Mouse (Mus musculus): ENCODE measurements around the gene G0s2. TPM values are rescaled to one million over a fixed set of nuclear protein-coding genes. Genes with fewer than 3 reads are reported as not detected.
A peak's percentile ranks its signal among the peaks of the same experiment; 100 is the strongest.

The G0s2 gene
- polyA plus RNA-seq, 1 experiment from 2014 or later = 8.9 TPM

- no peak for ATAC-seq
These were observed 23.0 kb downstream of the G0s2 start for GRCm38 (mm10) chr1:193250026-193250425.

GRCm38 (mm10) chr1:193244235-193244634 is 28.8 kb downstream of the G0s2 start:
- 79% methylated on average over 6 of the region's 6 CpGs for WGBS
- ATAC-seq = no peak
- Histone ChIP-seq H3K4me2 (ENCODE audit: low read length) (no peak overlapping the region), H3K9me3 (ENCODE audit: control insufficient read depth, low read length) (no peaks in the 10 kb centered on the region), H3K27me3 (replicated peaks; ENCODE audit: control insufficient read depth, insufficient read depth, low read length) (no peaks in the 10 kb centered on the region), H3K4me3 (ENCODE audit: low read length) (no peak overlapping the region), H3K36me3 (ENCODE audit: control insufficient read depth, insufficient read depth, low read length) (no peaks in the 10 kb centered on the region), H3K9ac (ENCODE audit: low read depth, low read length) (no peak overlapping the region), H3K27ac (ENCODE audit: low read depth, low read length) (no peak overlapping the region), H3K4me1 (ENCODE audit: control insufficient read depth, insufficient read depth, low read depth, low read length) (no peaks in the 10 kb centered on the region)

More at GRCm38 (mm10) chr1:193250026-193250425, 23.0 kb downstream of the G0s2 start:
- 87% methylated on average over 2 of the region's 2 CpGs for WGBS
- H3K4me1 ChIP-seq (ENCODE audit: control insufficient read depth, insufficient read depth, low read depth, low read length) = no peaks in the 10 kb centered on the region
- no peak overlapping the region for H3K27ac ChIP-seq (ENCODE audit: low read depth, low read length)
- H3K4me2 ChIP-seq (ENCODE audit: low read length) = no peak overlapping the region
- no peaks in the 10 kb centered on the region for H3K9me3 ChIP-seq (ENCODE audit: control insufficient read depth, low read length)
- no peak overlapping the region for H3K9ac ChIP-seq (ENCODE audit: low read depth, low read length)
- H3K27me3 ChIP-seq (replicated peaks; ENCODE audit: control insufficient read depth, insufficient read depth, low read length) = no peaks in the 10 kb centered on the region
- no peak overlapping the region for H3K4me3 ChIP-seq (ENCODE audit: low read length)
- no peaks in the 10 kb centered on the region for H3K36me3 ChIP-seq (ENCODE audit: control insufficient read depth, insufficient read depth, low read length)

GRCm38 (mm10) chr1:193243571-193244193 is 29.3 kb downstream of the G0s2 start:
- Histone ChIP-seq H3K4me1 (ENCODE audit: control insufficient read depth, insufficient read depth, low read depth, low read length) (no peaks in the 10 kb centered on the region), H3K36me3 (ENCODE audit: control insufficient read depth, insufficient read depth, low read length) (no peaks in the 10 kb centered on the region), H3K4me2 (ENCODE audit: low read length) (no peak overlapping the region), H3K4me3 (ENCODE audit: low read length) (no peak overlapping the region), H3K9me3 (ENCODE audit: control insufficient read depth, low read length) (no peaks in the 10 kb centered on the region), H3K27me3 (replicated peaks; ENCODE audit: control insufficient read depth, insufficient read depth, low read length) (no peaks in the 10 kb centered on the region), H3K9ac (ENCODE audit: low read depth, low read length) (no peak overlapping the region), H3K27ac (ENCODE audit: low read depth, low read length) (no peak overlapping the region)
- WGBS = 41% methylated on average over 10 of the region's 10 CpGs
- ATAC-seq = no peak

- Histone ChIP-seq H3K27me3 (replicated peaks; ENCODE audit: control insufficient read depth, insufficient read depth, low read length) (no peaks in the 10 kb centered on the region), H3K9me3 (ENCODE audit: control insufficient read depth, low read length) (no peaks in the 10 kb centered on the region), H3K27ac (ENCODE audit: low read depth, low read length) (no peak overlapping the region), H3K36me3 (ENCODE audit: control insufficient read depth, insufficient read depth, low read length) (no peaks in the 10 kb centered on the region), H3K9ac (ENCODE audit: low read depth, low read length) (no peak overlapping the region), H3K4me3 (ENCODE audit: low read length) (no peak overlapping the region), H3K4me2 (ENCODE audit: low read length) (no peak overlapping the region), H3K4me1 (ENCODE audit: control insufficient read depth, insufficient read depth, low read depth, low read length) (no peaks in the 10 kb centered on the region)
- ATAC-seq = no peak
- WGBS = 64% methylated on average over 4 of the region's 4 CpGs
These were observed 30.2 kb downstream of the G0s2 start for GRCm38 (mm10) chr1:193242863-193243262.

- H3K4me1 ChIP-seq (ENCODE audit: control insufficient read depth, insufficient read depth, low read depth, low read length) = no peaks in the 10 kb centered on the region
- no peaks in the 10 kb centered on the region for H3K27me3 ChIP-seq (replicated peaks; ENCODE audit: control insufficient read depth, insufficient read depth, low read length)
- H3K4me3 ChIP-seq (ENCODE audit: low read length) = no peak overlapping the region
- 64% methylated on average over 8 of the region's 8 CpGs for WGBS
- no peak overlapping the region for H3K4me2 ChIP-seq (ENCODE audit: low read length)
- H3K27ac ChIP-seq (ENCODE audit: low read depth, low read length) = no peak overlapping the region
- ATAC-seq = peak; percentile 30; the same call in 1 of the 2 replicates
- H3K9ac ChIP-seq (ENCODE audit: low read depth, low read length) = no peak overlapping the region
- no peaks in the 10 kb centered on the region for H3K9me3 ChIP-seq (ENCODE audit: control insufficient read depth, low read length)
- H3K36me3 ChIP-seq (ENCODE audit: control insufficient read depth, insufficient read depth, low read length) = no peaks in the 10 kb centered on the region
These were observed 30.8 kb downstream of the G0s2 start for GRCm38 (mm10) chr1:193242238-193242637.

GRCm38 (mm10) chr1:193241436-193241835 is 31.6 kb downstream of the G0s2 start:
- Histone ChIP-seq H3K9me3 (ENCODE audit: control insufficient read depth, low read length) (no peaks in the 10 kb centered on the region), H3K4me1 (ENCODE audit: control insufficient read depth, insufficient read depth, low read depth, low read length) (no peaks in the 10 kb centered on the region), H3K27ac (ENCODE audit: low read depth, low read length) (no peak overlapping the region), H3K9ac (ENCODE audit: low read depth, low read length) (no peak overlapping the region), H3K27me3 (replicated peaks; ENCODE audit: control insufficient read depth, insufficient read depth, low read length) (no peaks in the 10 kb centered on the region), H3K36me3 (ENCODE audit: control insufficient read depth, insufficient read depth, low read length) (no peaks in the 10 kb centered on the region), H3K4me2 (ENCODE audit: low read length) (no peak overlapping the region), H3K4me3 (ENCODE audit: low read length) (no peak overlapping the region)
- 94% methylated on average over 4 of the region's 4 CpGs for WGBS
- ATAC-seq = no peak

DNA sequence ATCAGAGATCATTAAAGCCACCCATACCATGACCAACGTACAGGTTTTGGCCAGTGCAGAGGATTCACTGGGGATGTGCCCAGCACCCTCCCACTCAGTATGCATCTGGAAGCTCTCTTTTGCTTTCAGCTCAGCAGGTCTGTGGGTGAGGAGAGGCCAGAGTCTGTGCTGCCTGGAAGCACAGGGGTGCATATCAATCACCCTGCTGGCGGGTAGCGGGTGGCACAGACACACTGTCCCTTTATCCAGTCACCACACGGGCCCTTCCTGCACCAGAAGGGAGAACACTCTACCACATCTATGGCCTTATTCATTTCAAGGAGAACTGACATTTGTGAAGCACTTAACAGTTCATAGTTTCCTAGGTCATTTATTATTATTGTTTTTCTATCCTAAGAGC is 34.6 kb downstream of the G0s2 start:
- no peaks in the 10 kb centered on the region for H3K9me3 ChIP-seq (ENCODE audit: control insufficient read depth, low read length)
- no peak overlapping the region for H3K4me2 ChIP-seq (ENCODE audit: low read length)
- no peaks in the 10 kb centered on the region for H3K27me3 ChIP-seq (replicated peaks; ENCODE audit: control insufficient read depth, insufficient read depth, low read length)
- WGBS = 39% methylated on average over 4 of the region's 4 CpGs
- H3K36me3 ChIP-seq (ENCODE audit: control insufficient read depth, insufficient read depth, low read length) = no peaks in the 10 kb centered on the region
- H3K27ac ChIP-seq (ENCODE audit: low read depth, low read length) = no peak overlapping the region
- H3K9ac ChIP-seq (ENCODE audit: low read depth, low read length) = no peak overlapping the region
- no peak overlapping the region for H3K4me3 ChIP-seq (ENCODE audit: low read length)
- H3K4me1 ChIP-seq (ENCODE audit: control insufficient read depth, insufficient read depth, low read depth, low read length) = no peaks in the 10 kb centered on the region
- ATAC-seq = peak; percentile 82

- WGBS = 91% methylated on average over 7 of the region's 7 CpGs
These were observed 38.1 kb downstream of the G0s2 start for GRCm38 (mm10) chr1:193234930-193235329.

DNA sequence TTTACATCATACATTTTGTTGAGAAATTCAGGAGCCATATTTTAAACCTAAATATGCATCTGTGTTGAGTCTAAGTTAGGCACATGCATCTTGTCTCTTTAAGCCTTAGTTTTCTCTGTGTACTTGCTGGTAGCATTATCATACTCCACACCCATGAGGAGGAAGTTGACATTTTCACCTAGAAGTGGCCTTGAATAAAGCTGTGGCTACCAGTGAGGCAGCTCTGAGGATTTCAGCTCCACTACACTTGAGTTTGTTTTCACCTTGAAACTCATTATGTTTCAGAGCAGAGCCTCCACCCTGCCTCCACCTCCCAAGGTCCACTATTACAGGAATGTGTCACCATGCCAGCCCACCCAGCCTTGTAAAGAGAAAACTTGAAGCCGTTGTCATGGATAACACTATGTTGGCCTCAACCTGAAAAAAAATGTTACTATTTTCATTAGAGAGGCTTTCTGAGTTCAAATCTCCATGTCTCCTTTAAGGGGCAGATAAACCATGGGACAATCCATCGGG is 38.8 kb downstream of the G0s2 start:
- Histone ChIP-seq H3K9me3 (ENCODE audit: control insufficient read depth, low read length) (no peaks in the 10 kb centered on the region), H3K27ac (ENCODE audit: low read depth, low read length) (no peak overlapping the region), H3K4me3 (ENCODE audit: low read length) (no peak overlapping the region), H3K27me3 (replicated peaks; ENCODE audit: control insufficient read depth, insufficient read depth, low read length) (no peaks in the 10 kb centered on the region), H3K36me3 (ENCODE audit: control insufficient read depth, insufficient read depth, low read length) (no peaks in the 10 kb centered on the region), H3K4me2 (ENCODE audit: low read length) (no peak overlapping the region), H3K9ac (ENCODE audit: low read depth, low read length) (no peak overlapping the region), H3K4me1 (ENCODE audit: control insufficient read depth, insufficient read depth, low read depth, low read length) (no peaks in the 10 kb centered on the region)
- 98% methylated on average over 2 of the region's 2 CpGs for WGBS
- no peak for ATAC-seq

More at GRCm38 (mm10) chr1:193234930-193235329, 38.1 kb downstream of the G0s2 start:
- no peak overlapping the region for H3K4me2 ChIP-seq (ENCODE audit: low read length)
- no peak overlapping the region for H3K27ac ChIP-seq (ENCODE audit: low read depth, low read length)
- H3K4me1 ChIP-seq (ENCODE audit: control insufficient read depth, insufficient read depth, low read depth, low read length) = no peaks in the 10 kb centered on the region
- H3K27me3 ChIP-seq (replicated peaks; ENCODE audit: control insufficient read depth, insufficient read depth, low read length) = no peaks in the 10 kb centered on the region
- no peak for ATAC-seq
- H3K36me3 ChIP-seq (ENCODE audit: control insufficient read depth, insufficient read depth, low read length) = no peaks in the 10 kb centered on the region
- no peak overlapping the region for H3K9ac ChIP-seq (ENCODE audit: low read depth, low read length)
- H3K9me3 ChIP-seq (ENCODE audit: control insufficient read depth, low read length) = no peaks in the 10 kb centered on the region
- H3K4me3 ChIP-seq (ENCODE audit: low read length) = no peak overlapping the region
